Mouse (Mus musculus) left cerebral cortex, adult 9 months (tissue): ENCODE results near the gene Sell.
"Not testable (repeated sequence)": the region's sequence is repeated elsewhere in the genome, so short reads cannot be mapped to it uniquely, and the experiment has no call there.

Experiments used
- DNase-seq, 2 experiments: peaks; one replicate each; pipeline ENCODE4 v3.0.0; 2022; ENCODE audit warnings: low spot score in 2 of 2

The Sell gene

DNA sequence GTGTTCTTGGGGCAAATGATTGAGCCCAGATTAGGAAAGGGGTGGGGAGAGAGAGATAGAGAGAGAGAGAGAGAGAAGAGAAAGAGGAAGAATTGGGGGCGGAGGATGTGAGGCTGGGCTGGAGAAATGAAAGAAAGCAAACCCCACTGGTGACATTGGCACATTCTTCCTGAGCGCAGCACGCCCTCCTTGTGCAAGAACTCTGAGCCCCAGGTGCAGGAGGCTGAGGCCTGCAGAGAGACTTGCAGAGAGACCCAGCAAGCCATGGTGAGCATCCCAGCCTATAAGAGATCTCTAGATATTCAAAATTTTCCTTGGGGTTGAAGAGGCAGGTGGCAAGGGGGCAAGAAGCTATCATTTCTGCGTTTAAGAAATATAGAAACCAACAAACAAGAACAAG, at the start of gene Sell:
TSS of gene Sell (plus strand) at position 58 of the 400 bp plus-strand sequence.
- no peak for DNase-seq

DNA sequence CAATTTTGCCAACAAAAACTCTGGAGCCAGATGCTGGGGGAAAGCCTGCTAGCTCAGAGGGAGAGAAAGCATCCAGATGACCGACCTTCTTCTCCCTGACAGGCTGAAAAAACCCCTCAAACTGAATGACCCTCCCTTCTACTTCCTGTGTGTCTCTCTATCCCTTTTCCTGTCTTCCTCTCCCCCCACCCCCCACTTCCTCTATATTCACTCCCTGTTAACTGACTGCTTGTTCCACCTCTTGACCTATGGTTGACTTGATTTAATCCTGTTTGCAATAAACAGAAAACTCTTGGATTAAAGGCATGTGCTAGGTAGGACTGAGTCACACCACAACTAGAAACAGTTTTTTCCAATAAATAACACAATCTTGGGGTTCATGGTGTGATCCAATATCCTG, 47.2 kb upstream of the Sell start:
- DNase-seq, result no peak

DNA sequence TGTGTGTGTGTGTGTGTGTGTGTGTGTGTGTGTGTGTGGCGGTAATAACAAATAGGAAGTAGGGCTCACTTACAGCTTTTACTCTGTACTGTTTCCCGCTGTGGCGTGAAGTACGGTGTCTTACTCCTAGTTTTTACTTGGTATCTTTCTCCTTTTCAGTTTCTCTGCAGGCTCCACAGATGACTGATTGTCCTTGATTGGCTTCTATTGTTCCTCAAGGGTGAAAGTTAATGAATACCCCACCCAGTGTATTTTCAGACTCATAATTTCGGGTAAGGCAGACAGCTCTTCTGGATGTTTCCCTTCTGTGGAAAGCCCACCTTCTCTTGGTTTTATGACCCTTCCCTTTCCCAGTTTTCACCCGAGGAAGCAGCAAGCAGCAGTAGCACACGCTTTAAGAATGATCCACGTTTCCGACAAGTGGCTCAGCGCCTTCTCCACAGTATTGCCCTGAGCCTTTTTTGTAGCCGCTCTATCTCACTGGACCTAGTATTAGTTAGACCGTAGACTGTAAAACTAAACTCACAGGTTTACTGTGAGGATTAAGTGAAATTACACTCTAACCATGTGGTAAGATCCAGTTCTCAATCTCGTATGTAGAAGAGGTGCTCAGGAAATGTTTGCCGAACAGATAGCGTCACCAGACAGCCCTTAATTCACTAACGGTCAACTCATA, 43.4 kb upstream of the Sell start:
- no peak for DNase-seq

DNA sequence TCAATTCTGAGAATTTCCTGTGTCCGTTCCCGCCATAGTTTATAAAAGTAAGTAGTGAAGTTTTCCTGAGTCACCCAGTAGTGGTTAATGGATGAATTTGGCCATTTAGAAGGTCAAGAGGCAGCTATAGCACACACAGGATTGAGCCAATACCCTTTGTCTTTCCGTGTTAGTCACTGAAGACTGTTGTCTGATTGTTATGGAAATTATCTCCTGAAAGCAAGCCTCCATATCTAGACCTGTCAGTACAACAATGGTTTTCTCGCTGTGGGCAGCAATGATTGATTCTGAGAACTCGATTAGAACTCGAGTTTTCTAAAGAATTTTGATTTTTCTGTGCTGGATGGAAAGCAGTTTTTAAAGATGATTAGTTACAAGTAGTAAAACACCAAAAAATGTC, 42.0 kb upstream of the Sell start:
- DNase-seq, result no peak

DNA sequence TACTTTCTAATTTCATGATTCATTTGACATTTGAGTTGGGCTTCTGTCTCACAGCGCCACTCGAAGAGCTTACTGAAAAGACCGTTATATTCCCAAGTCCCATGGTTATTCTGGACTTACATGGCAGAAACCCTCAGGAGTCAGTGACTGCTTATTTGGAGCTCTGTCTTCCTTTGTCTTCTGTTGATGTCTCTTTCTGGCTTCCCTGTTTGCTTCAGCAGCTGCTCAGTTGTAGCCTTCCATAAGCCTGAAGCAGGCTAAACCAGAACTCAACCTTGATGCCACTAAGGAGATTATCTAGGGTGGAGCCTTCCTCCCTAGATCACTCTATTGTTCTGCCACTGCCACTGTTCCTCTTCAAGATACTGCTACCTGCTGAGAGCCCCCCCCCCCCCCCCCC, 41.0 kb upstream of the Sell start:
- DNase-seq, result not testable (repeated sequence)

DNA sequence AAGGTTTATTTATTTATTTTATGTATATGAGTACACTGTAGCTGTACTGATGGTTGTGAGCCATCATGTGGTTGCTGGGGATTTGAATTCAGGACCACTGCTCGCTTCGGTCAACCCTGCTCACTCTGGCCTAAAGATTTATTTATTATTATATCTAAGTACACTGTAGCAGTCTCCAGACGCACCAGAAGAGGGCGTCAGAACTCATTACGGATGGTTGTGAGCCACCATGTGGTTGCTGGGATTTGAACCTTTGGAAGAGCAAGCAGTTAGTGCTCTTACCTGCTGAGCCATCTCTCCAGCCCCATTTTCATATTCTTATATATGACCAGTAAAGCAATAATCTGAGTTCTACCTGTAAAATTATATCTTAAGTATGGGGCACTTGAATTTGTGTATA, 39.7 kb upstream of the Sell start:
- DNase-seq, result not testable (repeated sequence)

DNA sequence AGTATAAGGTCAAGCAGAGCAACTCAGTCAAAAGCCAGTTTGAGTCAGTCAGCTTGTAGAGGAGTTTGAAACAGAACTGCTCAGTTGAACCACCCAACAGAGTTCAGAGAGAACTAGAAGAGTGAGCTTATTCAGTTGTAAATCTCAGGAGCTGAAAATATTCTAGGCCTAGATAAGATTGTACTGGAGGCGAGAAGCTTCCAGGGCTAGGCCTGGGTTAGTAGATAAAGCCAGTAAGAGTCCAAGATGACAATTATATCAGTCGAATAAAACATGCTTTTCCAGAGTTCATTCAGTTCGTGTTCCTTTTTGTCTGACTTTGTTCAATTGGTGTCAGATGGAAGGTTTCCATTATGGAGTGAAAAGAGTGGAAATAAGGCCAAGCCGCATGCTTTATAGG, 36.1 kb upstream of the Sell start:
- DNase-seq, result no peak

DNA sequence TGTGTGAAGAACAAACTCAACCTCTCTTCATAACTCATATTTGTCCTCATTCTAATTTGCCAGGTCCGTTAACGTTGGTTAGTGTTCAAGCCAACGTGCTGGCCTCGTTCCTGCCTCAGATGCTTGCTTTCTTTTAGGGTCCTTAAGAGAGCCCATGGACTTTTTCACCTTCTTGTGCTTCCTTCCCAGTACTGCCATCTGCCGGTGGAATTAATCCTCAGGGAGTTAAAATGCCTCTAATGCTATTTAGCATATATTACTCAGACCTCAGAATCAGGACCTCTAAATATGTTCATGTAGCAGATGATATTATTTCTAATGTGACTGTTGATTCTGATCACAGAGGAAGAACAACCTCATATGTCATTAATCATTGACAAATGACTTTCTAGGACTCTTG, 34.4 kb upstream of the Sell start:
- no peak for DNase-seq

DNA sequence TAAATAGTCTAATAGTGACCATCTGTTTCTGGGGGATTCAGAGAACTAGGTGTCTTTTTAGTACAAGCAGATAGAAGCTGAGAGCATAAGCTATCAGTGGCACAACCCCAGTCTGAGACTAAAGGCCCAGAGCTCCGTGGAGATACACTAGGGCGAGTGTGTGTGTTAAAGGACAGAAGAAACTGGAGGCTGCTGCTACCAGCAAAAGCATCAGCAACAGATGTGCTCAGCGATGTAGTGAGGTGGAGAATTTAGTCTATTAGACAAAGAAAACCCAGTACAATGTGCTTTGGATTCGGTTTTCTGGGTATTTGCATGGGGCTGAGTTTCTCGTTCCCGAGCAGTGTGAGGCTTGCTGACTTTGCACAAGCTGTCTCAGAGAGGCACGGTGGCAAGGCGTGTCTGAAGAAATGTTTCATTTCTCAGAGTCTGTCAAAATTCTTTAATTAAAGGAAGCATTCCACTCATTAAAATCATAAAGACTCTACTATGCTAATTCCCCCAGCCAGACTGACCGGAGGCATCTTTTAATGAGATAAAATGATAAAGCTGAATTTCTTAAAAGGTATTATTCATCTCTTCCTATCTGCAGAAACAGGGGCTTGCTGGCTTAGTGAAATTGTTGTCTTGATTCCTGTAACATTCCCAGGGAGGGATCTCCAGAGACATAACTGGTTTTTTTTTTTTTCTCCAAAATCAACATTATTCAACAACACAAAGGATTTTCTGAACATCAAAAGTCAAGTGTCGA, 21.2 kb upstream of the Sell start:
- no peak for DNase-seq

DNA sequence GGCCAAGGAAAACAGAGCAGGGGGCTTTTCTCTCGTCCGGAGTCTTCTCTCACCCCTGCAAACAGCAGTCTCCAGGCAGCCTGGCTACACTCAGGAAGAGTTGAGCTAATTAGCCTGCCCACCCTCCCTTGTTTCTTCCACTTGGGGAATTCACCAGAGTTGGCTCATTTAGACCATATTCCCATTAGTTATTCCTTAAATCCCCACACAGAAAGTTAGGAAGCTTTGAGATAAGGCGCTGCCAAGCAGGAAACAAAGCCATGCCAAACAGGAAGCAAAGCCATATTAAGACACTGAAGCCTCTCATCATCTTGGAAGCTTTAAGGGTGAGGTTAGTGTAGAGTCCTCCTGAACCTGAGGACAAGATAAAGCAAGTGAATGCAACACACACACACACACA, 18.2 kb upstream of the Sell start:
- no peak for DNase-seq

DNA sequence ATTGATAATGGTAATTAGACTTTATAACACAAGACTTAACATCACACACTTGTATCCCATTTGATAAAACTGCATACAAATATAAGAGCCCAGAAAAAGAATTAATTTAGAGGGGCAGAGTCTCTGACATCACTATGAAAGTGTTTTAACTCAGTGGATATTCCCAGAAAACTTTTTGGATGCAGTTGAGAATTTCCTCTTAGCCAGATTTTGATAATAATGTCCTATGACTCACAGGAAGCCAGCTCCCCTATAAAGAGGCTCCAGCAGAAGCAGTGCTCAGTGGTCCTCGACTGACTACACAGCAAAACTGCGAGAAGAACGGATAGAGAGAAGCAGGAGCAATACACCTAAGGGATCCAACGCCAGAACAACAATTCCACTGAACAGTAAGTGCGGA, 13.8 kb upstream of the Sell start, which contains the start of gene Sele:
TSS of gene Sele (plus strand) at position 301 of the 400 bp plus-strand sequence.
- DNase-seq, result no peak

DNA sequence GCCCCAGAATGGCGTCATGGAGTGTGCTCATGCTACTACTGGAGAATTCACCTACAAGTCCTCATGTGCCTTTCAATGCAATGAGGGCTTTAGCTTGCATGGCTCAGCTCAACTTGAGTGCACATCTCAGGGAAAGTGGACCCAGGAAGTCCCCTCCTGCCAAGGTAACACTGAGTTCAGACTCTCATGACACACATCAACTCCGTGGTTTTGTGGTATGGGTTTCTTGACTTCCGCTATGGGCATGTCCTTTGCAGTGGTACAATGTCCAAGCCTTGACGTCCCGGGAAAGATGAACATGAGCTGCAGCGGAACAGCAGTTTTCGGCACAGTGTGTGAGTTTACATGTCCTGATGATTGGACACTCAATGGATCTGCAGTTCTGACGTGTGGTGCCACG, 8.2 kb upstream of the Sell start:
- DNase-seq, result no peak

DNA sequence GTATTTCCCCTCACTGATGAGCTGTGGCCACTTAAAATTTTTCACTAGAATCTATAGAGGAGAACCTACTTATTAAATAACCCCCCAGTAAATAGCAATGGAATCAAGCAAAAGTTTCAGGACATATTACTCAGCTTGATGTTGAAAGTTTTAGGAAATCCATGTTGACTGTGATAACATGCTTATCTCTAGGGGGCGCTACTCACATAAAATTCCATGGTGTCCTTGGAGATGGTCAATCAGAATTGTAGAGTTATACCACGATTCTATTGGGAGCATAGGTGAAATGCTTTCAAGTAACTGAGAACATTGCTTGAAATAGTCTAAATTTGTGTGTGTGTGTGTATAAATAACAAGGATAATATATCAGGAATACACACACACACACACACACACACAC, 7.0 kb upstream of the Sell start:
- DNase-seq, result no peak

DNA sequence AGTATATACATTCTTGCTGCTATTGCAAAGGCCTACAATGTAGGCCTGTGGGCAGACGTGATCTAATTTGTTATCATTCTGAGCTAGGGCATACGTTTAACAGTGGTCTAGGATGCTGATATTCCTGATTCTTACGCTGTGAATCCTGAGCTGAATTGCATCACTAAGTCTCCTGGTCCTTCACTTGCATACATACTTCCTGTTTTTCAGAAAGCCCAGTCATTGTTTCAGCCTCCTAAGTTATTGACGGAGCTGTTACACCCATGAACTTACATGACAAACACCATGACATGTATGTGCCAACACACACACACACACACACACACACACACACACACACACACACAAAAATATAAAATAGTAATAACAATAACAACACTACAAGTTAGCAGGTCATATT, 1.7 kb upstream of the Sell start:
- DNase-seq, result no peak

DNA sequence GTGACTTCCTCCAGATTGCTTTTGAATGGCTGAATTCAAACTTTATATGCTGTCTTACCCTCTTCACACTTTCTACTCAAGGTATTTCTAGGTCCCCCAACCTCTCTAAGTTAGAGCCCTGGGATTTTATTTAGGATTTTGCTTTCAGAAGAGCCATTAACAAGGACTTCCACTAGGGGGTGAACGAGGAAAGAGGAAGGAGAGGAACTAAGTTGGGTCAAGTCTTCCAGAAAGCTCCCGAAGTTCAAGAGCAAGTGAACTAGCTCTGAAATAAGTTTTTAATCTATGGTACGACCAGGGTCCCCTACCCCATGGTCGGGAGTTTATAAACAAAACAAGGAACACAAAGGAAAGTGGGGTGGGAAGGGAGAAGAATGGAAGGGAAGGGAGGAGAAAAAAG, 504 bp upstream of the Sell start:
- DNase-seq, result peak in 1 of 2 experiments; percentile 5

DNA sequence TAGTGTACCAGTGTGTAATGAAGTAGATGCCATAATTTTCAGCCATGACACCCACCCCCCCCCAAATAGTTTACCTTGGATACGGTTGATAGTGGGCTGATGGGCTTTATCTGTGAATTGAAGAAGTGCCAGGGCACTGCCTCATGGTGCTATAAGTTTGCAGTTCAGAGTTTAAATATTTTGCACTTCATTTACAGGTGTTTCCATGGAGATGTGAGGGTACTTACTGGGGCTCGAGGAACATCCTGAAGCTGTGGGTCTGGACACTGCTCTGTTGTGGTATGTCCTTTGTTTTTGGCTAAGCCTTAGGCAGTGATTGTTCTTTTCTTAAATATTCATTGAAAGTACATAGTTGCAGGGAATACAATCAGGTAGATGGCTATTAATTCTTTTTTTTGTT, 1.1 kb downstream of the Sell start:
- DNase-seq, result no peak

DNA sequence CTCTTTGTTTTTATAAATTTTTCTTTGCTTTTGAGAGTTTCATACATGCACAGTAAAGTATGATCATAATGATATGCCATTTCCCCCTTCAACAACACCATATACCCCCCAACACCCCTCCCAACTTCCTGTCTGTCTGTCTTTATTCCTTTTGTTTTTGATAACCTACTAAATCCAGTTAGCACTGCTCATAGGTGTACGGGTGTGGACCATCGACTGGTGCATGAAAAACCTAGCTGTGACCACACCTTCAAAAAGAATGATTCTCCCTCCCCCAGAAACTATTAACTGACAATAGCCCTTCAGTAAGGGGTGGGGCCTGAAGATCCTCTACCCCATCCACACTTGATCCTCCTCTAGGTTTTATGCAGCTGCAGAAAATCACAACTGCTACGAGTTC, 2.0 kb downstream of the Sell start:
- no peak for DNase-seq

DNA sequence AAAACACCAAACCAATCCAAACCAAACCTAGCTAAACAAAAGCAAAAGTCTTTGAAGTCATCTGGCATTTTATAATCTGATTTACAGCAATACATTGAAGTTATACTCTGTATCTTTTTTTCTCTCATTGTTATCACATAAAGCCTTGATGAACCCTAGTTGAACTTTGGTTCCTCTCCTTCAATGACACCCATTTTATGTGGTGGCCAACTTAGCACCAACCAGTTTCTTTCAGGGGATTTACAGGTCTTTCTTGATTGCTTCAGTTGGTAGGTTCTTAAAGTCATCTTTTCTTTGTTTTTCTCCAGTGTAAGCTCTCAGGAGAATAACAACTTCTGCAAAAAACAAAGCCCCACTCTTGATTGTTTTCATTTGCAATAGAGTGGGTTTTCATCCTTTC, 7.5 kb downstream of the Sell start:
- DNase-seq, result no peak

DNA sequence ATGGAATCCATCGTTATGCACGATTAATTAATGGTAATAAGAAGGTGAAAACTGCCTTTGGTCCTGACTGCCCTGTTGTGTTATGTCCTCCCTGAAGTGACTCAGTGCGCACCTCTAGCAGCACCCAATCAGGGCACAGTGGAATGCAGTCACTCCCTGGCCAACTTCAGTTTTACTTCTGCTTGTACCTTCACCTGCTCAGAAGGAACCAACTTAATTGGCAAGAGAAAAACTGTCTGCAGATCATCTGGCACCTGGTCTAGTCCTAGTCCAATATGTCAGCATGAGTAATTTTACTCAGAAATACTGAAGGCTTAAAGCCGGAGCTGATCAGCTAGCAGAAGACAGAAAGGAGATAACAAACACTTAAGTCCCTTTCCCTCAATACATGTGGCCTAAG, 8.7 kb downstream of the Sell start:
- DNase-seq, result no peak

DNA sequence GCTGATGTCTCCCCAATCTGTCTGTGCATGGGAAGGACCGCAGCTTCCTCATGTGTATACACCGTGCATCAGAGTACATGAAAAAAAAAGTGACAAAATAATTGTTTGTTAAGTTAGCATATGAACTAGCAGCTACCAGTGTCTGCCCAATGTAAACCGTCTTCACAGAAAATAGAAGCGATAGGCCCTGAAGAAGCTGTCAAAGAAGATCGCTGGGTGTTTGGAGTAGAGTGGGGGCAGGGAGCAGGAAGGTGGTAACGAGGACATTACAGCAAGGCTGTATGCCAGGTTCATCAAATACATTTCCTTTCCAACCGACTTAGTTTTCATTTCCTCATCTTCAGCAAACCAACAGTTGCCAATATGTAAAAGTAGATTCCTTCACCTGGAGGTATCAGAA, 9.3 kb downstream of the Sell start:
- no peak for DNase-seq

DNA sequence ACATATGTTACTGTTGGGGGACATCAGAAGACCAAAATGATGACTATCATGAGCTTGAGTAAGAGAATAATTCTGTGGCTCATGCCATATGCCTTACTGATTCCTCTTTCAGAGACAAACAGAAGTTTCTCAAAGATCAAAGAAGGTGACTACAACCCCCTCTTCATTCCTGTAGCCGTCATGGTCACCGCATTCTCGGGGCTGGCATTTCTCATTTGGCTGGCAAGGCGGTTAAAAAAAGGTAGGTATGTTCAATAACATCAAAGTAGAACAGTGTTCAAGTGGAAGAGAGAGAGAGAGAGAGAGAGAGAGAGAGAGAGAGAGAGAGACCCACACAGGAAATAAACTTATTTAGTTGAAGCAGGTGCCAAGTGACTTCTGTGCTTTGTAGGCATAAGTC, 10.2 kb downstream of the Sell start:
- DNase-seq, result no peak

DNA sequence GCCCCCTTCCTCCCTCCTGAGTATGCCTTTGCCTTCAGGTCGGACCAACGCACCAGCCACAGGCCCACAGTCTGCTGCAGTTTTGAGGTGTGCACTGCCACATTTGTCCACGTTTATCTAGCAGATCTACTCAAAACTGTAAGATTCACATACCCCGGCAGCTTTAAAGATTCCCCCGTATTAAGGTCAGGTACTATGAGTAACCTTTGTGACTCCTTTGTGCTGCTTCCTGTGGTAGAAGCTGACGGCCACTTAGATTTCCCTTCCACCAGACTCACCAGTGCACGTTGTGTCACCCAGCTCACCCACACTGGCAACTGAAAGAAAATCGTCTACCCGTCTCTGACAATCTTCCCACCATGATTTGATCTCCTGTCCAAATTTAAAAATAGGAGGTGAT, 11.3 kb downstream of the Sell start:
- no peak for DNase-seq

DNA sequence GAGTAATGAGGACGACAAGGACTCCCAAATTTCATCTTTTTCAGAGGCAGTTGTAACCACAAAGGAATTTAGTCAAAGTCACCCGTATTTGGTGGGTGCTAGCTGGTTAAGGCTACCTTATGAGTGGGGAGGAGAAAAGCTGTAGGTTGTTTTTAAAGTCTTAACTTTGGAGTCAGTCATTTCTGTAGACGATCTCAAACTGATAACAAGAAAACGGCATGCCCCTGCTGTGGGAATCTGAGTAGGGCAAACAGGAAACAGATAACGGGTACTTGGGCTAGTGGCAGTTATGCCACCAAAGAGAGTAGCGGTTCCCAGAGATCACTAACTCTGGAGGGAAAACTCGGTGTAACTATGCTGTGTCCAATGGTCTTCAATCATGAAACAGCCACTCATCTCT, 12.0 kb downstream of the Sell start:
- no peak for DNase-seq
